Mouse (Mus musculus) midbrain, embryonic 12.5 days (tissue): ENCODE measurements at regions not wholly inside any gene's neighbourhood (a gene's known extent, or its start where the extent isn't known, plus 50 kb on each side); places are given as distances from the start of the nearest gene placed in this dataset.
A peak's percentile ranks its signal among the peaks of the same experiment; 100 is the strongest.

Experiments used
- ATAC-seq: fragments of 200-750 bp; cut with Nextera tagmentation; 2 replicates; pipeline ENCODE4 v1.8.0; 2017; ENCODE audit warnings: low read depth, moderate TSS enrichment, moderate library complexity; ENCODE audit not compliant: low FRiP score
- H3K27ac ChIP-seq: fragments of 300-500 bp; sonication (generic); replicated peaks from 2 replicates; pipeline ENCODE4 v1.5.1; 2016; ENCODE audit warnings: mild to moderate bottlenecking
- H3K27me3 ChIP-seq: fragments of 300-500 bp; sonication (generic); 2 replicates; pipeline ENCODE4 v1.6.1; 2016; ENCODE audit warnings: mild to moderate bottlenecking
- H3K36me3 ChIP-seq: fragments of 300-500 bp; sonication (generic); 2 replicates; pipeline ENCODE4 v1.6.1; 2016
- H3K4me1 ChIP-seq: fragments of 300-500 bp; sonication (generic); 2 replicates; pipeline ENCODE4 v1.6.1; 2016
- H3K4me2 ChIP-seq: fragments of 300-500 bp; sonication (generic); replicated peaks from 2 replicates; pipeline ENCODE4 v1.6.1; 2016; ENCODE audit warnings: mild to moderate bottlenecking, moderate library complexity
- H3K4me3 ChIP-seq: fragments of 300-500 bp; sonication (generic); 2 replicates; pipeline ENCODE4 v1.5.1; 2016; ENCODE audit warnings: mild to moderate bottlenecking
- H3K9ac ChIP-seq: fragments of 300-500 bp; sonication (generic); replicated peaks from 2 replicates; pipeline ENCODE4 v1.6.1; 2016; ENCODE audit warnings: mild to moderate bottlenecking, moderate library complexity
- H3K9me3 ChIP-seq: fragments of 300-500 bp; sonication (generic); 2 replicates; pipeline ENCODE4 v1.6.1; 2016; ENCODE audit warnings: mild to moderate bottlenecking
- WGBS: fragments of 180-500 bp; shearing (Covaris S2); methylation state at CpG from one replicate; pipeline ENCODE4 v1.1.7; 2016; 5-methylcytosine and 5-hydroxymethylcytosine counted together

DNA sequence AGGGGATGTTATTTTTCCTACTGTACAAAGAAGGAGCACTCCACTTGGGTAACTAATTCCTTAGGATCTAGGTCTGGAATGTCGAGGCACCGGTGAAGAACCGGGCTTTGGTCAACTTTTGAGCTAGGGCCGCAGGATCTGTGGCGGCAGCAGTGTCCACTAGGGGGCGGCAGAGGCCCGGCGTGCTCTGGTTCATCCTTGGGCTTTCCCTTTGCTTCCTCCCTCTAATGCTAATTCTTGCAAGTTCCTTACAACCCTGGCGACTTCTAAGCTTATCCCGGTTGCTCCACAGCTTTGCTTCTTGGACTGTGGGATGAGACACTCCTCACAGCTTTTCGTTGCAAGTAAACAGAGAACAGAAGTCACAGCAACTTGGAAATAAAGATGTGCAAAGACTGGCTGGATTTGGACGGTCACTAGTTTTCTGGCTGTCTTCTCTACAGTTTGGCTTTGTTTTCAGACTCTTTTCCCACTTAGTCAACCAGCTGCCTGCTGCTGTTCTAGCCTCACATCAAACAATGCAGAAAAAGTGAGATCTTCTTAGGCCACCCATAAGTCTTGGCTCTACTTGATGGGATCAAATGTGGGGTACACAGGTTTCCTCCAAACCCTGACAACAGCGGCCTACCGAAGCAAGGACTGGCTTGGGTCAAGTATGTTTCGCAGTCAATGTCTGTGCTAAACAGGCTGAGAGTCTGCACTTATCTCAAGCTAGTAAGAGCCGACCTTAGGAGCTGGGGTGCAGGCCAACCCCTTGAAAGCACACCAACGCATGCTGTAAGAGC lies 51.2 kb upstream of the Tmem72 start:
- WGBS: 39% methylated on average over 17 of the region's 17 CpGs
- 0 out of 2 replicates have a peak, but pooled peaks cover 8% of the 10 kb centered on the region for H3K27me3 ChIP-seq
- H3K9me3 ChIP-seq: no peaks in the 10 kb centered on the region
- no peak overlapping the region for H3K4me3 ChIP-seq
- no peaks in the 10 kb centered on the region for H3K4me1 ChIP-seq
- no peaks in the 10 kb centered on the region for H3K36me3 ChIP-seq
- peak; percentile 72 for ATAC-seq
- no peak overlapping the region for H3K4me2 ChIP-seq
- H3K9ac ChIP-seq: no peak overlapping the region
- H3K27ac ChIP-seq: no peak overlapping the region

- no peak overlapping the region for H3K4me3 ChIP-seq
- H3K9ac ChIP-seq: no peak overlapping the region
- no peaks in the 10 kb centered on the region for H3K4me1 ChIP-seq
- no peaks in the 10 kb centered on the region for H3K27me3 ChIP-seq
- no peaks in the 10 kb centered on the region for H3K36me3 ChIP-seq
- H3K27ac ChIP-seq: no peak overlapping the region
- H3K9me3 ChIP-seq: no peaks in the 10 kb centered on the region
- no peak overlapping the region for H3K4me2 ChIP-seq
- 83% methylated on average over 12 of the region's 12 CpGs for WGBS
- ATAC-seq: no peak
Observed at GRCm38 (mm10) chr6:116774954-116775675, 58.4 kb upstream of the Tmem72 start.

DNA sequence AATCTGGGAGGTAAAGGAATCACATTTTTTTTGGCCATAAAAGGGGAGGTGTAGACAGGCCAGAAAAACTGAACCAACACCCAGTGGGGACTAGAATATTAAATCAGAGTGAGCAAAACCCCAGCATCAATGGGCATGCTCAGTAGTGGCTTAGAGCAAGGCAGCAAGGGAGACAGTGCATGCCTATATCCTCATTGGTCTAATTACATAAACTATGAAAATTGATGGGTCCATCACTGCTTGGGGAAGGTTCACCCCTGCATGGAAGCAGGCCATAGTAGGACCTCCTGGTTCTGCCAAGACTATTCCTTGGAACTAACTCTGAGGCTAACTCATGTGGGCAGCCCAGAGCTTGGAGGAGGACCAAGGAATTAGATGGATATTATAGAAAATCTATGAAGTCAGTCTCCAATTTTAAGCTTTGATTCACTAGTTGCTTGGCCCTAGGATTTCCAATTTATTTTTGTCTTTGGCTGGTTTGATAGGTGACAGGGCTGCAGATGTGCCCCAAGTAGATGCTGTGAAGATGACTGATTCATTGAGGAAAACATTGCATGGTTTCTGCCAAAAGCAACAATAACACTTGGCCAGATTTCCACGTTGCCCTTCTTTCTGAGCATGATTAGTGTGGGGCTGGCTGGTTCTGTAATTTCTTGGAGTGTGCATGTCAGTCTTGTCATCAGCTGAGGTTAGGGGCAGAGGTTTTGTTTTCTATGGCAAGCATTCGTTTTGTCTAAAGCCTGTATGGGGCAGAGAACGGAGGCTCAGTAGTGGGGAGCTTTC lies 70.0 kb upstream of the Tmem72 start:
- no peak overlapping the region for H3K27ac ChIP-seq
- H3K27me3 ChIP-seq: no peaks in the 10 kb centered on the region
- H3K9me3 ChIP-seq: no peaks in the 10 kb centered on the region
- no peaks in the 10 kb centered on the region for H3K4me1 ChIP-seq
- H3K36me3 ChIP-seq: no peaks in the 10 kb centered on the region
- H3K9ac ChIP-seq: no peak overlapping the region
- H3K4me2 ChIP-seq: no peak overlapping the region
- no peak overlapping the region for H3K4me3 ChIP-seq
- 66% methylated on average over 3 of the region's 3 CpGs for WGBS
- ATAC-seq: no peak

GRCm38 (mm10) chr6:116793321-116793960 lies 76.7 kb upstream of the Tmem72 start:
- Histone ChIP-seq H3K36me3 (no peaks in the 10 kb centered on the region), H3K9me3 (no peaks in the 10 kb centered on the region), H3K4me1 (no peaks in the 10 kb centered on the region), H3K27ac (no peak overlapping the region), H3K27me3 (no peaks in the 10 kb centered on the region), H3K9ac (no peak overlapping the region), H3K4me3 (no peak overlapping the region), H3K4me2 (no peak overlapping the region)
- 92% methylated on average over 4 of the region's 4 CpGs for WGBS
- ATAC-seq: no peak

DNA sequence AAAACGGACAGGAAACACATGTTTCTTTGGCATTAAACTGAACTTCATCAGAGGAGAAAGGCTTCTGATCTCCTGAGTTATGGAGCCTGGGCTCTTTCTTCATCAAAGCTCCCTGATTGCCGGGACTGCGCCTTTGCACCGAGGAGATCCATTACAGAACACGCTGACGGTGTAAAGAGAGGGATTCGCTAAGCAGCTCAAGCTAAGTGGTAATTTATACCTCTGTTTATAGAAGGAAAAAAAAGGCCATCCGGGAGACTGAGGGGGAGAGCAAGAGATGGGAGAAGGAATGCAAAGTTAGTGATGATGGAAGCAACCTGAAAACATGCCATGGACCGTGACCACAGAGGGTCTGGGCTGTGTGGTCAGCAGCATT lies 77.2 kb upstream of the Tmem72 start:
- Histone ChIP-seq H3K9ac (no peak overlapping the region), H3K4me3 (no peak overlapping the region), H3K36me3 (no peaks in the 10 kb centered on the region), H3K4me2 (no peak overlapping the region), H3K27ac (no peak overlapping the region), H3K9me3 (no peaks in the 10 kb centered on the region), H3K4me1 (no peaks in the 10 kb centered on the region), H3K27me3 (no peaks in the 10 kb centered on the region)
- no peak for ATAC-seq
- WGBS: 77% methylated on average over 9 of the region's 9 CpGs

DNA sequence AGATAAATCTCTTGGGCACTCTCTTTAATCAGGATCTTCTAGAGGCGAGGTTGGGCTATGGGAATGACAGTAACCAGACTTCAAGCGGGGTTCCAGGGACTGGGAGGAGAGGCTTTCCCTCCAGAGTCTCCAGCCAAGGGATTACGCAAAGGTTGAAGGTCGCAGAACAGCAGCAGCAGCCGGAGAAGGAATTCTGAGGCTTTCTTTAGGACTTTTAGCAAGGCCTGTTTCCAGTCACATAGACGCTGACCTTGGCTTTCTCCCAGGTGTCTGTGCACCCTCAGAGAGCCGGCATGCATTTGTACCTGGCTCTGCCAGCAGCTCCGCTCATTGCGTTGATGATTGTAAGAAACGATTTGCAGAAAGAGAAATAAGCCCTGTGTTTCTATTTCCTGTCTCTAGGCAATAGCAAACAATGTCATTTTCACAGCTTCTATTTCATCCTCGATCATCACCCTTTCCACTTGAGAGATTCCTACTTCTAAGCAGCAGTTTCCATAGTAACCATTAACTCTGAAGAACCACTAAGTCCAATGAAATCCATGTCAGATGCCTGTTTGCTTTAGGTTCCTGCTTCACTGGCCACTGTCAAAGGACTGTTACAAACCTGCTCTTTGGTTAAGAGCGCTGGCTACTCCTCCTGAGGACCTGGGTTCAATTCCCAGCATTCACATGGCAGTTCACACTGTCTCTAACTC lies 104.7 kb upstream of the Tmem72 start:
- H3K4me2 ChIP-seq: no peak overlapping the region; the same call in 1 of the 2 replicates
- H3K36me3 ChIP-seq: no peaks in the 10 kb centered on the region
- H3K4me3 ChIP-seq: no peak overlapping the region
- H3K4me1 ChIP-seq: peaks cover 2% of the 10 kb centered on the region; the same call in 1 of the 2 replicates
- no peaks in the 10 kb centered on the region for H3K27me3 ChIP-seq
- peak; percentile 65 for ATAC-seq
- WGBS: 18% methylated on average over 12 of the region's 12 CpGs
- H3K9ac ChIP-seq: no peak overlapping the region
- no peaks in the 10 kb centered on the region for H3K9me3 ChIP-seq
- H3K27ac ChIP-seq: peak overlapping the region; percentile 3; the same call in 1 of the 2 replicates

GRCm38 (mm10) chr6:116822605-116823004 lies 105.9 kb upstream of the Tmem72 start:
- Histone ChIP-seq H3K27me3 (no peaks in the 10 kb centered on the region), H3K27ac (no peak overlapping the region), H3K4me1 (peaks cover 2% of the 10 kb centered on the region; the same call in 1 of the 2 replicates), H3K9me3 (no peaks in the 10 kb centered on the region), H3K36me3 (no peaks in the 10 kb centered on the region), H3K9ac (no peak overlapping the region), H3K4me3 (no peak overlapping the region), H3K4me2 (no peak overlapping the region)
- ATAC-seq: no peak
- 94% methylated on average over 6 of the region's 6 CpGs for WGBS

DNA sequence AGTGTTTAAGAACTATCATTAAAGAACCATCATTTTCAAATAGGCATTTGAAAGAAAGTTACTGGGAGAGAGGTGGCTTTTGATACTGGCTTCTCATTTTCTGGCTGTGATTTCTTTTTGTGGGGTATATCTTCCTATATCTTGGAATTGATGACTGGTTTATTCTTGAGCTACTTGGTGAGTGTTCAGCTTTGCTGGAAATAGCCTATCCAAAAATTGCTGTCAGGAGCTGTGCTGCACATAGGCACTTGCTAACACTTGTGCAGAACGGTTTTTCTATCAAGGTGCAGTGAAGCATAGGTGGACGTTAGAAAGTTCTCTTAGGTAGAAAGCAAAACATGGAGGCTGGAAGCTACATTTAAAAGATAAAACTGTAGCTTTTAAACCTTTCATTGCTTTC lies 108.9 kb upstream of the Tmem72 start:
- Histone ChIP-seq H3K27ac (no peak overlapping the region), H3K4me1 (peaks cover 2% of the 10 kb centered on the region; the same call in 1 of the 2 replicates), H3K4me2 (no peak overlapping the region), H3K27me3 (no peaks in the 10 kb centered on the region), H3K4me3 (no peak overlapping the region), H3K9ac (no peak overlapping the region), H3K36me3 (no peaks in the 10 kb centered on the region), H3K9me3 (no peaks in the 10 kb centered on the region)
- WGBS: 85% methylated on average over 2 of the region's 2 CpGs
- no peak for ATAC-seq

DNA sequence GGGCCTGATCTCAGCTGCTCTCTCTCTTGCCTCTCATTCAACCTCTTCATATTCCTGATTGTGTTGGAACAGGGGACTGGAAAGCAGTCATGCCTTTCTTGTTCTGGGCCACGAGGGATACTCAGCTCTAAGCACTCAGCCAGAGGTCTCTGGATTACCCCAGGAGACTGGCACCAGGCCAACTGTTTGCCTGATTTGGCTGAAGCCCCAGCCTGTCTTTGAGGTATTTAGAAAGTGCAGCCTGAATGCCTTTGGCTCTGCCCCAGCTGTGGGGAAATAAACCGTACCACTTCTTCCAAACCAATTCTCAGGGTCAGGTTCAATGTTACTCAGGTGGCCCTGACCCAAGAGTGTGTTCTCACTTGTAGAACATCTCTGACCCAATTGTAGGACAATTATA lies 112.6 kb upstream of the Tmem72 start:
- Histone ChIP-seq H3K4me1 (no peaks in the 10 kb centered on the region), H3K27me3 (no peaks in the 10 kb centered on the region), H3K27ac (no peak overlapping the region), H3K4me3 (no peak overlapping the region), H3K9ac (no peak overlapping the region), H3K9me3 (no peaks in the 10 kb centered on the region), H3K4me2 (no peak overlapping the region), H3K36me3 (no peaks in the 10 kb centered on the region)
- no peak for ATAC-seq
- 66% methylated on average over 2 of the region's 2 CpGs for WGBS

- WGBS: 89% methylated on average over 11 of the region's 11 CpGs
- H3K4me3 ChIP-seq: no peak overlapping the region
- H3K9me3 ChIP-seq: no peaks in the 10 kb centered on the region
- H3K36me3 ChIP-seq: no peaks in the 10 kb centered on the region
- H3K27me3 ChIP-seq: no peaks in the 10 kb centered on the region
- no peak overlapping the region for H3K9ac ChIP-seq
- no peak overlapping the region for H3K27ac ChIP-seq
- H3K4me1 ChIP-seq: no peaks in the 10 kb centered on the region
- no peak for ATAC-seq
- no peak overlapping the region for H3K4me2 ChIP-seq
Observed at GRCm38 (mm10) chr6:116845990-116846862, 129.5 kb upstream of the Tmem72 start.
